Mouse (Mus musculus): ENCODE measurements around the gene Git1.

GRCm38 (mm10) chr11:77455770-77456510 lies 37.4 kb upstream of the Git1 start:
- TF ChIP-seq CTCF (IDR thresholded peaks at IDR 0.05; ENCODE audit: low read depth, low read length) (no peak), GATA2 (IDR thresholded peaks at IDR 0.05; ENCODE audit: borderline replicate concordance, low read depth, low read length) (no peak)
